Mouse (Mus musculus) hindlimb bud, embryonic 11.5 days (tissue): Measurements from ENCODE around the gene B4galt5.
"Not testable (repeated sequence)": the region's sequence is repeated elsewhere in the genome, so short reads cannot be mapped to it uniquely, and the experiment has no call there.

ENCODE experiments used
- DNase-seq: peaks from one replicate; pipeline ENCODE4 v3.0.0-alpha.2; 2012; ENCODE audit warnings: low read depth, low spot score; ENCODE audit errors: extremely low spot score

Gene B4galt5

DNA sequence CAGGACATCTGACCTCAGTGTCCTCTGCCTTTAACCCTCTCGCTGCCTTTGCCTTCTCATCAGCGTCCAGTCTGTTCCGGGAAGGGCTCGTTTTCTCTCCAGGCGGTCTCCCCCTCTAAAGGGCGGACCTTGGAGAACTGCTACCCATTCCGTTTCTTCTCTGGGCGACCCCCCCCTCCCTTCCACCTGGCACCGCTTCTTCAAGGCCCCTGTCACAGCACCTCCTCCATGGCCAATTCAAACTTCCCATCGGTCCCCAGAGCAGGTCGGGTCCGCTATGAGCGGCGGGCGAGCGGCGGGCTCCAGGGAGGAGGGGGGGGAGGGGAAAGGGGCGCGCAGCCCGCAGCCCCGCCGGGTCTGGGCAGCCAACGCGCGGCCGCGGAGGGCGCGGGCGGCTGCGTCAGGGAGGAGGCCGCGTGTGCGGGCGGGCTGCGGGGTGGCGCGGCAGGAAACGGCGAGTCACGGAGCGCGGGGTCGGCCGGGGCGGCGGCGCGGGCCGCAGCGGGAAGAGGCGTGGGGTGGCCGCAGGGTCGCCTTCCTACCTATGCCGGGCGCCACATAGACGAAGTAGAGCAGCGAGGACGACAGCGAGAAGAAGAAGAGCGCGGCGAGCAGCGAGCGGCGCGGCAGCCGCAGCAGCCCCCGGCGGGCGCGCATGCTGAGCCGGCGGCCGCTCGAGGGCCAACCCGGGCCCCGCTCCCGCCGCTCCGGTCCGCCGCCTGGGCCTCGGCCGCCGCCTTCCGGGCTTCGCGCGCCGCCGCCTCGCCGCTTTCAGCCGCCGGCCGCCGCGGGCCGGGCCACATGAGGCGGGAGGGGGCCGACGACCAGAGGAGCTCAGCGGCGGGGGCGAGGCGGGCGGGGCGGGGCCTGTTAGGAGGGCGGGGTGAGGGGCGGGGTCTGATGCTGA is at the start of gene B4galt5:
B4galt5 (minus strand) TSS at position 808 of the 907 bp plus-strand sequence.
- no peak for DNase-seq

DNA sequence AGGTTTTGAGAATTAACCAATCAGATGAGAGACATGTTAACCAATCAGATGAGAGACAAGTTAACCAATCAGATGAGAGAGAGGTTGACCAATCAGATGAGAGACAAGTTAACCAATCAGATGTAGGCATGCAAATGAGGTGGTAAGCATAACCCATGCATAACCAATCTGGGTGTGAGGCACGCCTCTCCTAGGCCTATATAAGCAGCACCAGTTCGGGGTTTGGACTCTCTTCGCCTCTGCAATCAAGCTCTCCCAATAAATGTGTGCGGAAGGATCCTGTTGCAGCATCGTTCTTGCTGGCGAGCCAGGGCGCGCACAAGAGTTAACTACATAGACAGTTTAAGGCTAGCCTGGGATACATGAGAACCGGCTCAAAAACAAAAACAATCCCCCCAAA is 47.4 kb upstream of the B4galt5 start:
- DNase-seq, result not testable (repeated sequence)

DNA sequence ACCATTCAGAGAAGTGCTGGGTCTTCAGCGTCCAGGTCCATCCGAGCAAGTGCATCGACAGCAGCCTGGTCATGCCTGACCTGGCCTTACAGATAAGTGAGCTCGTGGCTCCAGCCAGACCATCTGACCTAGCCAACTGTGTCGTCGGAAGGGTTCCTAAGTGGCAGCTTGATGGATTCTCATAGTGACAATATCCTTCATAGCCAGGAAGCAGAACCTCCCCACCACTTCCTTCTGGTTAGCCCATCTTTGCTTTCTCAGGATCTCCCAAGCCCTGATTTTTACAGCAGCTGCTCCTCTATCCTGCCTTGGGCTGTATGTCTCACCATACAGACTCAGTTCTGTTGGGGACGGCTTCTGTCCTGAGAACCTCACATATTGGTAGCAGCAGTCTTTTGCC is 45.4 kb upstream of the B4galt5 start:
- no peak for DNase-seq

DNA sequence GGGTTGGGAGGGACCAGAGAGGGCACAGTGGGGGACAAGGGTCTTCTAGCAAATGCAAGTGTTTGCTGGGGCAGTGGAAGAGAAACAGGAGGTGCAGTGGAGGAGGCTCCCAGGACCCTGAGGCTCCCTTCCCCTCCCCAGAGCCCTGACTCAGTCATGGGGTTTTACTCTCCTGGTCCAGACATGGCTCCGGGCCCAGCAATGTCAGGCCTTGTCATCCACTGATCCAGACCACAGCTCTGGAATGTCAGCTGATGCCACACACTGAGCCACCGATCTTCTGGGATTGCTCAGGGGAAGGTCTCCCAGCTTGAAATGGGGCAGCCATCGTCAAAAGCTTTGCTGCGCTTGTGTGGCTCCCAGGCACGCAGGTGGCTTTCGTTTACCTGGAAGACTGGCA is 38.0 kb upstream of the B4galt5 start:
- no peak for DNase-seq

DNA sequence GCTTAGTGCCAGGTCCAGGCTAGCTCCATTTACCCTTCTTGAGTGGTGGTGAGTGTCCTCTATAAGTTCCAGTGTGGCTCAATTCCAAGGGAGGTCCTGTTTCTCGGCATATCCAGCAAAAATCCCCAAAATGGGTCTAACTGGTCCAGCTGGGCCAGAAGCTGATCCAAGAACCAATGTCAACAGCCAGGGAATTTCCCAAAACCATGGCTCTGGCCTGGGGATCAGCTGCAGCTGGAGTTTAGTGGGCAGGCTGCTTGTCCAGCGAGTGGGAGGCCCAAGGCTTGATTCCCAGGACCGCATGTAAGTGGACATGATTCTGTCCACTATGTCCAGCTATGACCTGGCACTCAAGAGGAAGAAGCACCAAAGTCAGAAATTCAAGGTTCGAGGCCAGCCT is 37.5 kb upstream of the B4galt5 start:
- DNase-seq, result no peak

DNA sequence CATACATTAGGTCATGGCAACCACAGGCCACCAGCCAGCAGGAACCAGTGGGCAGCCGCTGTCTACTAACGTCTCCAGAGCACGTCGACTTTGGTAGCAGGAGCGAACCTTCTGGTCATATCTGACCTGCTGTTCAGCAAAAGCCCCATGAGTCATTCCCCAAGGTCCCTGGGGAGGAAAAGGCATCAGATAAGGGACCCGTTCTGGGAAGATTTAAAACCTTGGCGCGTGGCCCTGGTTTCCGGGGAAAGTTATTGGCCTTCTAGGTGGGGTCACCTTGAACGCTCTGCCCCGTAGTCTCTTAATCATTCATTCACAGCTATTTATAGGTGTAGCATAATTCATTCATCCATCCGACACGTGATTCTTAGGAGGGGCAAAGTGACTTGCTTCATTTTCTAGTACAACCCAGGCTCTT is 34.7 kb upstream of the B4galt5 start:
- DNase-seq, result no peak

DNA sequence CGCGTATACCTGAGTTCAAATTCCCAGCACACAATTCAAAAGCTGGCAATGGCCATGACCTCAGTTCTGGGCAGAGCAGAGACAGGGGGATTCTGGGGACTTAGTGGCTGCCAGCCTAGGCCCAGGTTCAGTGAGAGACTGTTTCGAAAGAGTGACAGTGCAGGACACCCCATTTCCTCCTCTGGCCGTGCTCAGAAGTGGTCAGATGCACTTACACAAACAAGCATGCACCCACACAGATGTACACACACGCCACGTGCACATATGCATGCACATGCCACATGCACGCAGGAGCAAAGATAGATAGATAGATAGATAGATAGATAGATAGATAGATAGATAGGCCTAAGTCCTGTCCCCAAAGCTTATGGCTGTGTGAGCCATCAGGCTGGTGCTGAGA is 33.4 kb upstream of the B4galt5 start:
- DNase-seq, result no peak

DNA sequence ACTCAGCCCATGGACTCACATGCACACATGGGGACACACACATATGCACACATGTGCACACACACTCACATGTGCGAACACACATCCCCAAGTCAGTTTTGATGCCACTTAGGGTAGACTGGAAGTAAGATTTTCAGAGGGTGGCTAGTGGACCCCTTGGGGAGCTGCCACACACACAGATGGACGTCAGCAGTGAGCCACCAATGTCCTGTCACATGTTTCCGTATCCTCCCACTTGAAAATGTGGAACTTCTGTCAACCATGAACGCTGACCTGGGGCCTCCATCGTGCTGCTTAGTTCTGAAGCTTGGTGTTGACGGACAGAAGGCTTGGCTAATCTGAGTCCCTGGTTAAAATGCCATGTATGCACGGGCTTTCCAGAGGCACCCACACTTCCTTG is 32.6 kb upstream of the B4galt5 start:
- no peak for DNase-seq

DNA sequence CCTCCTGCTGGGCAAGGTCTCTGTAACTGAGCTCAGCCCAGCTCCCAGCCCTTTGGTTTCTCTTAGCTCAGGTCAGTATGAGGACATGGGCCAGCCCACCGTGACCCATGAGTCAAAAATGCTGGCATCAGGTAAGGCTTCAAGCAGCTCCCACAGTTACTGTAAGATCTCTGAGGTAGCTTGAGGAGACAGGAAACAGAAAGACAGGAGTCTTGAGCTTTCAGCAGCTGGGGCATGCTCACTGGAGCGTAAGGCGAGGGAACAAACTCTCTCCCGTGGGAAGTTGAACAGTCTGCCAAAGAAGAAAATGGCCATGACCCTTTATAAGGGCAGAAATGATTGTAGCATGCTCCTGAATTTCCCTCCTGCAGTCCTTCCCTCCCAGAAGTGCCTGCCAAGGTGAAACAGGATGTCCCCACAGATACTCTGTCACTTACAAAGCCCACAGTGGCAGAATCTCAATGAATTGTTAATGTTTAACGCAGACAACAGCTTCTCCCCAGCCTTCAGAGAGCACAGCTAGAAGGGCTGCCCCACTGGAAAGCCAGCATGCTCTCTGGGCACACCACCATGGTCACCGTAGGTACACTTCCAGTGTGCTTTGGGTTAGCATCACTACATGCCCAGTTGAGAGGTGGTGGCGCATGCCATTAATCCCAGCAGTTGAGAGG is 31.8 kb upstream of the B4galt5 start:
- no peak for DNase-seq

DNA sequence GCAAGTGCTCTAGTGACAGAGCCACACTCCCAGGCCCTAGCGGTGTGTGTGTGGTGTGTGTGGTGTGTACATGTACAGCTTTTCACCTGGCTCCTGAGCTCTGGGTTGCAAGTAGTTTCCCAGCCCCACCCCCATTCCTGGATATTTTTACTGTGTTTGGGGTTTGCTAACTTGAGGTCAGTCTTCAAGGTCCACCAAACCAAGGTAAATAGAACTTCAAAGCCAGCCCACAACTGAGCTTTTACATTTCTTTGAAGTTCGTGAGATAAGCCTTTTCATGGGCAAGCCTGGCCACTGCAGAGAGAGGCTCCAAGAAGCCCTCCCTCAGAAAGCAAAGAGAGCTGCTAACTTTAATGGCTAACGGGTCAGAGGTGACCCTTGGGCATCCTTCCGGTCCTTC is 30.0 kb upstream of the B4galt5 start:
- DNase-seq, result no peak

DNA sequence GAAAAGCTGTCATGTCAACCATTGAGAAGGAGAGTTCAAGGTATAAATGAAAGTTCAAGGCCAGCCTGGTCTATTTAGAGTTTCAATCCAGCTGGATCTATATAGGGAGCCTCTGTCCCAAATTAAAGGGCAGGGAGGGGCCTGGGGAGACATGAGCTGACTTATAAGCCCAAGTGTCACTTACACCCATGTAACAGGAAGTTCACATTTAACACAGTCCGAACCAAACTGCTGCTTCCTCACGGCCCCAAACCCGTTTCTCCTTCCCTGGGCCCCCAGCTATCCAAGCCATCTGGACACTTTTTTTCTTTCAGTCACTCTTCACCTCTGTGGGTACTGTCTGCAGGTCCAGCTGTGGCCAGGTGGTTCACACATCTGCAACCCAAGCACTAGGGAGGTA is 28.7 kb upstream of the B4galt5 start:
- DNase-seq, result no peak

DNA sequence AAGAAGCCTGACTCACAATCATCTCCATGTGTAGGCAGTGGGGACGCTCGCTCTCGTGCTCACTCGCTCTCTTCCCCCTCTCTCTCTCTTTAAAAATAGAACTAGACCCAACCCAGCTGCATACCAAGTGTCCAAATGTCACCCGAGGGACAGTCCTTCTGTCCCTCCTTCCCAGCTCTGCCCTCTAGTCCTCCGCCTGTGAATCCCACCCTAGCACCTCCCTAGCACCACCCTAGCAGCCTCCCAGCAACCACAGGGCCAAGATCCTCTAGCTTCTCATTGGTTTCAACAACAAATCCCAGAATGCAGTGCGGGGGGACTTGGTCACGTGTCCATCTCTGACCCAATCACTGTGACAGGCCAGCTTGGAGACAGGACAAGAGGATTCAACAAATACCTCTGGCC is 27.2 kb upstream of the B4galt5 start:
- DNase-seq, result no peak

DNA sequence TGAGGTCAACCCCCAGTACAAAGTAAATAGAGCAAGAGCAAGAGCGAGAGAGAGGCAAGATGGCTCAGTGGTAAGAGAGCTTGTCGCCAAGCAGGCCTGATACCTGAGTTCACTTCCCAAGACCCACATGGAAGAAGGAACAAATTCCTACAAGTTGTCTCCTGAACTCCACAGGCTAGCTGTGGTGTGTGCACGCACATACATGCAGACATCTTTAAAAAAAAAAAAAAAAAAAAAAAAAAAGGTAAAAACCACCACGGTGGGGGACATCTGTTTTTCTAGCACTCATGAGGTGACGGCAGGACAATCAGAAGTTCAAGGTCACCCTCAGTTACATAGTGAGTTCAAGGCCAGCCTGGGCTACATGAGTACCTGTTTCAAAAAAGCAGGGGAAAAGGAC is 26.7 kb upstream of the B4galt5 start:
- DNase-seq, result no peak

DNA sequence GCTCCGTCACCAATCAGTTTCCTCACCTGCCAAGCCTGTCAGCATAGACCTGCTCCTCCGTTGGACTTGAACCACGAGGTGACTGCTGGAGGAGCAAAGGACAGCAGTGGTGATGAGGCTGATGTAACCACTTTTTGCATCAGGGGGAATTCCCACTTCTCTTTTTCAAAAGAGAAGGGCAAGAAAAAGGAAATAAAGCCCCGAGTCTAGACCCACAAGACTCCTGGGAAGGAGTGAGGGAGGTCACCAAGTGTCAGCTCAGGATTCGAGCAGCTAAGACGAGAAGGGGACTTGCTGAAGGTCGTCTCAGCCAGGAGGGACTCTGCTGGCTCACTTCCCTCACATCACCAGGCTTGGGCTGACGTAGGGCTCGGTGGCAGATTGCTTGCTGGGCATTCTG is 26.2 kb upstream of the B4galt5 start:
- no peak for DNase-seq

DNA sequence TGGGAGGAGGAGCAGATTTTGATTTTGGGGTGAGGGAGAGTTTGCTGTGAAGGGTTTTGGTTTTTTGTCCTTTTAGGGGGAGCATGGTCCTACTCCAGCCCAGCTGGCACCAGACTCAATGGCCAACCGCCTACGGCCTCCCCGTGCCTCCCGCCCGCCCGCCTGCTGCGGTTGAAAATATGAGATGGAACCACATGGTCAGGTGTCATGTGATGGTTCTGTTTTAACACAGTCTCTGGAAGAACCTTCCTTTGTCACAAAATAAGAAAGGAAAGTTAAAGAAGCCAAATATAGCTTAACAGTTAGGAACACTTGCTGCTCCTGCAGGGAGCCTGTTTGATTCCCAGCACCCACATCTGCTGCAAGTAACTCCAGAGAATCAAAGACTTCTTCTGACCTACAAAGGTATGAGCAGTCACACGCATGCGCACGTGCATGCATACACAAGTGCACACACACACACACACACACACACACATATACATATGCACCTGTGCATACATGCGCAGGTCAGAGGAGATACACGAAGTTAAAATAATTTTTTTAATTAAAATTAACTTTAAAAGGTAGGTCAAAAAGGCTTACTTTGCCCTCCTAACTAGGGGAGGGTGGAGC is 25.3 kb upstream of the B4galt5 start:
- no peak for DNase-seq

DNA sequence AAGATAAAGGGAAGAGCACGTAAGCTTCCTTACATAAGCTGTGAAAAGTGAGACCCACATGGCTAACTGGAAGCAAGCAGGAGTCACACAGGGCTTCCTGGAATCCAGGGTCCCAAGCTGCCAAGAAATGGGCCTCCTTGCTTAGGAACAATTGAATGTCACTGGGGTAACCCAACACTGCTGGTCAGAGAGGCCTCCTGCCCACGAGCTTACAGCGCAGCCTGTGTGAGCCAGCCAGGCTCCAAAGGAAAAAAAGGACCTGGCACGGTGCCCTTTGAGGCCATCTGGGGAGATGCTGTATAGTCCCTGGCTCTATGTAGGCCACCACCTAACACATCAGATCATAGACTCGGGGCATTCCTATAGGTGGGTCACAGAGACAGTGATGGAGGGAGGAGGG is 24.3 kb upstream of the B4galt5 start:
- no peak for DNase-seq

DNA sequence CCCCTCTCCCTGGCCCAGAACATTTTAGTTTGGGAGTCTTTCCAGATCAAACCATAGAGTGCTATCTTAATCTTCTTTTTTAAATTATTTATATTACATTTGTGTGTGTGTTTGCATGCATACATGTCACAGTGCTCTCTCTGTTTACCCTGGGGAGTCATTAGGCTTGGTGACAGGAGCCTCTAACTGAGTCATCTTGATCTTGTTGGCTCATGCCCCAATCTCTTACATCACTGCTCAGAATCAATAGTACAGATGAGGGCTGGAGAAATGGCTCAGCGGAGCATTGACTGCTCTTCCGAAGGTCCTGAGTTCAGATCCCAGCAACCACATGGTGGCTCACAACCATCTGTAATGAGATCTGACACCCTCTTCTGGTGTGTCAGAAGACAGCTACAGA is 22.5 kb upstream of the B4galt5 start:
- no peak for DNase-seq

DNA sequence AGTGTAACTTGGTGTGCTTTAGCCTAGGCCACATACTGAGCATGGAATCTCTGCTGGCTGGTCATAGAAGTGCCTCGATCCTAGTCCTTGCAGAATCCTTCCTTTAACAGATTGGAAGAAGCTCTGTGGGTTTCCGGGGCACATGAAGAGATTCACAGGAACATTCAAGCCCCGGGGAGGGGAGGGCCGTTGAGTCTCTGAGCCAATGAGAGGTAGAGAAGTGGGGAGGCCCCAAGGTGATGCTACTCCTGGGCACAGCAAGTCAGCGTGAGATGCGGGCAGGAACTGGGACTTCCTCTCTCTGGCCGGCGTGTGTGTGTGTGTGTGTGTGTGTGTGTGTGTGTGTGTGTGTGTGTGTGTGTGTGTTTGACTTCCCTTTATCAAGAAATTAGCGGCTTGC is 19.3 kb upstream of the B4galt5 start:
- no peak for DNase-seq

DNA sequence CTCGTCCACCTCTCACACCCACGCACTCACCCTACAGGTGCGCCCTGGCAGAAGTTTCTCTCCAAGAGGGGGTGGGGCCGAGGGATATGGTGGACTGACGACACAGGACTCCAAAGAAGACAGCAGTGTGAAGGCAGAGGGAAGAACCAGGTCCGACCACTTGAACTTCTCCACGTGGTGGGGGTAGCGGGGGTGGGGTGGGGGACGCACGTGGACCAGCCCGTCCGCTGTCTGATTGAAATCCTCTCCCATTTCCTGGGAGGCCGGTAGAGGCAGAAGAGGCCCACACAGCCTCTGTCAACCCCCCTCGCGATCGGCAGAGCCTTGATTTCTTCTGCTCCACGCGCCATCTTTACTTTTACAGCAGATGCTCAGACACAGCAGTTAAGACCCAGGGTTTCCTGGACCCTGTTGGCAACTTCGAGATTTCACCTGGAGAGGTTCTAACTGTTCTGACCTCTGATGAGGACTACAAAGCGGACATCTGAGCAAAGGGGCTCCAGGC is 18.8 kb upstream of the B4galt5 start:
- DNase-seq, result no peak

DNA sequence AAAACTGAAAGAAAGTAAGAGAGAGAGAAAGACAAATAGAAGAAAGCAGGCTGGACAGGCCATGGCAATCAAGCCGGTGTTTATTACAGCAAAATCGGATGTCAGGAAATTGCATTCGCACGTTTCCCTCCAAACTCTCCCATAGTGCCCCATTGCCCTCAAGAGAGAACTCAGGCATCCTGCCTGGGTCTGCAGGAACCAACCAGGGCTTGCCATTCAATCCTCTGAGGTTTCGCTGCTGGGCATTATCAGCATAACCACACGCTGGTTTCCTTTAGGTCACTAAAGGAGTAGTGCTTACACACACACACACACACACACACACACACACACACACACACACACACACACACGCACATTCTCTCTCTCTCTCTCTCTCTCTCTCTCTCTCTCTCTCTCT is 18.3 kb upstream of the B4galt5 start:
- DNase-seq, result no peak

DNA sequence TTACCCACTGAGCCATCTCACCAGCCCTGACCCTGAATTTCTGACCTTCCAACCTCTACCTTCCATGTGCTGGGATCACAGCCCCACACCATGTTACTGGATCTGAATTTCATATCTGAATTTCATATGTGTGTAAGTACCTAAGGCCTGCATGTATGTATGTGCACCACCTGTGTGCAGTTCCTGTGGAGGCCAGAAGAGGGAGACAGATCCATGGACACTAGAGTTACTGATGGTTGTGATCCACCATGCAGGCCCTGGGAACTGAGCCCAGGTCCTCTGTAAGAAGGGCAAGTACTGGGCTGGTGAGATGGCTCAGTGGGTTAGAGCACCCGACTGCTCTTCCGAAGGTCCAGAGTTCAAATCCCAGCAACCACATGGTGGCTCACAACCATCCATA is 16.1 kb upstream of the B4galt5 start:
- no peak for DNase-seq
